Mouse (Mus musculus) G1E (cell line): ENCODE measurements around the gene Mcl1. TPM values are rescaled to one million over a fixed set of nuclear protein-coding genes. Genes with fewer than 3 reads are reported as not detected.

Experiments used
- ATAC-seq: 2 replicates; pipeline ENCODE4 v1.8.0; 2016; ENCODE audit warnings: mild to moderate bottlenecking; ENCODE audit not compliant: insufficient number of reproducible peaks, poor library complexity, low FRiP score, severe bottlenecking; ENCODE audit errors: extremely low read depth
- DNase-seq: peaks from one replicate; pipeline ENCODE4 v3.0.0; 2012; ENCODE audit warnings: low spot score
- H3K27me3 ChIP-seq: 2 replicates; pipeline ENCODE4 v1.6.1; 2012; ENCODE audit warnings: mild to moderate bottlenecking, low read length, inconsistent platforms; ENCODE audit not compliant: insufficient read depth
- H3K36me3 ChIP-seq: replicated peaks from 2 replicates; pipeline ENCODE3; 2012; ENCODE audit warnings: mild to moderate bottlenecking, inconsistent platforms
- H3K4me1 ChIP-seq: 2 replicates; pipeline ENCODE4 v1.6.1; 2012; ENCODE audit warnings: low read depth, low read length, inconsistent platforms, mixed read lengths; ENCODE audit not compliant: insufficient read depth
- H3K4me3 ChIP-seq: 2 replicates; pipeline ENCODE4 v1.5.1; 2012; ENCODE audit warnings: low read depth, mild to moderate bottlenecking, inconsistent platforms, low read length, moderate library complexity, mixed read lengths
- H3K9me3 ChIP-seq: replicated peaks from 2 replicates; pipeline ENCODE4 v1.6.1; 2012; ENCODE audit warnings: inconsistent platforms
- CTCF ChIP-seq: IDR thresholded peaks from 2 replicates; pipeline ENCODE4 v1.5.1; 2012; ENCODE audit warnings: low read depth, low read length, inconsistent platforms, mixed read lengths
- GATA1 ChIP-seq: IDR thresholded peaks from 2 replicates; pipeline ENCODE4 v1.6.1; 2012; ENCODE audit warnings: borderline replicate concordance, low read length, inconsistent platforms, mixed read lengths
- GATA2 ChIP-seq: IDR thresholded peaks from 2 replicates; pipeline ENCODE4 v1.6.1; 2012; ENCODE audit warnings: low read depth, low read length, inconsistent platforms, borderline replicate concordance
- POLR2AphosphoS5 ChIP-seq: IDR thresholded peaks from 2 replicates; pipeline ENCODE4 v1.6.1; 2012; ENCODE audit warnings: low read depth, low read length, inconsistent platforms; ENCODE audit not compliant: insufficient replicate concordance
- TAL1 ChIP-seq: conservative IDR thresholded peaks from 2 replicates; pipeline ENCODE4 v1.6.1; 2012; ENCODE audit warnings: low read depth, low read length, inconsistent platforms, mixed read lengths
- polyA plus RNA-seq: library from polyadenylated mRNA; stranded (reverse); fragments of >175 nt; gene quantifications from 2 replicates; pipeline ENCODE4 v1.2.3, GENCODE M21; 2012
- total RNA-seq, 2 experiments: library from RNA; stranded (forward) in 1 of 2; stranded (reverse) in 1 of 2; fragments of 200-1000 nt in 1 of 2; fragments of >200 nt in 1 of 2; fragmentation: Nextera tagmentation in 1 of 2; gene quantifications; 2 replicates each; pipeline ENCODE4 v1.2.3; 2014 to 2017

The Mcl1 gene
- total and polyA plus RNA-seq, 3 experiments, result 264 to 296 (median 280) TPM

DNA sequence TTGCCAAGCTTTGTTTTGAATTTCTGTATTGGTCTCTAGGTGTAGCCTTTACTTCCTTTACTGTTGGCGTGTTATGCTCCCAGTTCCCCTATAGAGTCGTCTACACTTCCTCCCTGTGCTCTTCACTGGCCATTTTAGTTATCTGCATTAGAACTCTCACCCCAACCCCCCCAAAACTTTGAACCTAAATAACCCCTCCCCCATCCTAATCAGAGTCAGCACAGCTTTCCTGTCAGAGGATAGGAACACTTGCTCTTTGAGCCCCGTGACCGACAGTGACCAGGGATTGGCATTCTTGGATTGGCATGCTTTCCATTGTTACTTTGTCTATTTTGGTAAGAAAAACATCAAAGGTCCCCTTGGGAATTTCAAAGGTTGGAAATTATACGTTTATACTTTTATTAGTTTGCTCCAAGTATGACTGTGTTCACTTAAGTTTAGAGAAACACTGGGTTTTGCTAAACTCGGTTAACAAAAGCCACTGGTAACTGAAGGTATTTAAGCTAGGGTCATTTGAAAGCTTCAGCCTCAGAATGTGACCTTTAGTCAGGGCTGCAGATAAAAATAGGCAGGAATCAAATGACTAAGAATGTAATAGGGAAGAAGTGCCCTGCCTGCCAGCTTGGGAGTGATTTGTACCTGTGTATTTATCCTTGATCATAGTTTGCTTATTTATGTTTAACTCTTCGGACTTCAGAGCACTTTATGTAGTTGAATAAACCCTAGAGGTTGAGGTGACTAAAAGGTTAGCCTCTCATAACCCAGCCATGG is 3.5 kb downstream of the Mcl1 start:
- Histone ChIP-seq H3K4me3 (peak overlapping the region; percentile 5; the same call in 1 of the 2 replicates), H3K4me1 (peaks cover 67% of the 10 kb centered on the region)
- DNase-seq, result no peak

DNA sequence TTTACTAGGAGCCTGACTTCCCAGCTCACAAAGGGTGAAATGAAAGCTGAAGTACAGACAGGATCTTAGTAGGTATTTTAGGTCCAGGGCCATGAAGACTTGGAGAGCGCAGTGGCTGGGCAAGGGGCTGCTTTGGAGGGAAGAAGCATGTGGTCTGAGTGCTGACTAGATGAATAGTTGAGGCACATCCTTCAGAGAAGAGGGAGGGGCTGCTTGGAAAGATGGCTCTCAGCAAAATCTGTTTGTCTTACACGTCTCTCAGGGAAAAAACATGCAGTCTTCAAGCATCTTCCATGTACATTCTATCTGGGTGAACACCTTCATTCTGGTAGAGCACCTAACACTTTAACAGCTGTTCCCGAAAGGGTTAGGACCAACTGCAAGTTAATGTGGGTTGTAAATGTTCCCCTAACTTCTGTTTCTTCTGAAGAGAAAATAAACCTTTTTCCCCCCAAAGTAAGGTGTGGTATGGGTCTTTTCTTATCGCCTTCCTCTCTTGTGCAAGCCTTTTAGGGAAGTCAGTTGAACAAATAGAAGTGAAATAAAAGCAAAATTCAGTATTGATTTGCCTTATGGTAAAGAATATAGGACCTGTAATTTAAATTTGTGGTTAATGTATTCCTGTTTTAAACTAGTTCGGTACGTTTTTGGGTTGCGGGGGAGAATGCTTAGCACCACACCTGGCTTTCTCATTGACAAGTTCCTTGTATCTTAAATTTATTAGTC is 4.3 kb downstream of the Mcl1 start:
- Histone ChIP-seq H3K4me3 (peak overlapping the region; percentile 5; the same call in 1 of the 2 replicates), H3K9me3 (no peaks in the 10 kb centered on the region), H3K27me3 (no peaks in the 10 kb centered on the region), H3K4me1 (peaks cover 67% of the 10 kb centered on the region), H3K36me3 (peaks cover 77% of the 10 kb centered on the region)
- no peak for ATAC-seq
- TF ChIP-seq GATA1 (no peak), TAL1 (no peak), GATA2 (no peak)
- no peak for DNase-seq

More for the DNA sequence above, 3.5 kb downstream of the Mcl1 start:
- TF ChIP-seq TAL1 (no peak), GATA1 (no peak), POLR2AphosphoS5 (no peak)
- Histone ChIP-seq H3K9me3 (no peaks in the 10 kb centered on the region), H3K27me3 (no peaks in the 10 kb centered on the region), H3K36me3 (peaks cover 70% of the 10 kb centered on the region)
- no peak for ATAC-seq

DNA sequence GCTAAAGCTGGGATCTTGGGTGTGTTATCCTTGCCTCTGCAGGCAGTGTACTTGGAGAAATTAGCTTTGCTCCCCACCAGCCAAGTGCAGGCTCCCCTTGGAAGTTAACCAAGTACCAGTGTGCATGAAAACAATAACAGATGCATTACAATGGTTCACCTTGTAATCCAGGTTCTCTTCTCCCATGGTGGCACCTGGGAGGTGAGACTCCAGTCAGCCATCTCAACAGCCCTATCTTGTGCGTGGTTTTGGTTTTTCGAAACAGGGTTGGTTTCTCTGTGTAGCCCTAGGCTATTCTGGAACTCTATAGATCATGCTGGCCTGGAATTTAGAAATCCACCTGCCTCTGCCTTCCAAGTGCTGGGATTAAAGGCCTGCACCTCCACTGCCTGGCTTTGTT is 4.9 kb downstream of the Mcl1 start:
- ATAC-seq, result no peak
- peaks cover 83% of the 10 kb centered on the region for H3K36me3 ChIP-seq
- H3K4me1 ChIP-seq, result peaks cover 73% of the 10 kb centered on the region

DNA sequence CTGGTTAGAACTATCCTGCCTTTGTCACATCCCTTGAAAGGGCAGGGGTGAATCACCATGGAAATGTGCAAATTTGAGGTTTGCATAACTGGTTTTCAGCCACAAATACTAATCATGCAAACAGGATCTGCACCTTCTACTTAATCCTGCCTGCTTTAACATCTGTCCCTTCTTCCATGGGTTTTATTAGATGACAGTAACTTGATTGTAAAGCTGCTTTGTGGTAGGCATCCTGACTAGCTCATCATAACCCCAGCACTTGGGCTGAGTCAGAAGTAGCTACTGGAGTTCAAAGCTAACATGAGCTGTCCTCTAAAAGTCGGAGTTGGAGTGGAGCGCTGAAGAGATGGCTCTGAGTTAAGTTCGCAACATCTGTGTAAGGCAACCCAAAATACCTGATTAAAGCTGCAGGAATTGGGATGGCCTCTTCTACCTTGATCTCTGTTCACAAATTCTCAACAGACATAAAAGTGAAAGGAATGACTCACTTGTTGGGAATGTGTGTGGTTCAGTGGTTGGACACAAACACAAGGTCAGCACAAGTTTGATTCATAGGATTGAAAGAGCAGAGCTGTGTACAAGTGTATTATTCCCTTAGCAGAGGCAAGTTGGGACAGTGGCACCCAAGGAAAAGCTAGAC is 5.5 kb downstream of the Mcl1 start:
- DNase-seq, result no peak
- peaks cover 79% of the 10 kb centered on the region for H3K4me1 ChIP-seq
- H3K9me3 ChIP-seq, result no peaks in the 10 kb centered on the region
- no peaks in the 10 kb centered on the region for H3K27me3 ChIP-seq
- H3K4me3 ChIP-seq, result no peak overlapping the region; the same call in 1 of the 2 replicates
- TF ChIP-seq TAL1 (no peak), GATA2 (no peak), GATA1 (no peak), POLR2AphosphoS5 (no peak; the same call in 1 of the 2 replicates), CTCF (no peak)
- ATAC-seq, result no peak
- peaks cover 88% of the 10 kb centered on the region for H3K36me3 ChIP-seq

More for the DNA sequence above, 4.9 kb downstream of the Mcl1 start:
- Histone ChIP-seq H3K9me3 (no peaks in the 10 kb centered on the region), H3K4me3 (no peak overlapping the region; the same call in 1 of the 2 replicates), H3K27me3 (no peaks in the 10 kb centered on the region)
- DNase-seq, result no peak
- TF ChIP-seq GATA1 (no peak), GATA2 (no peak), POLR2AphosphoS5 (peak; percentile 70; the same call in 1 of the 2 replicates), CTCF (no peak)

DNA sequence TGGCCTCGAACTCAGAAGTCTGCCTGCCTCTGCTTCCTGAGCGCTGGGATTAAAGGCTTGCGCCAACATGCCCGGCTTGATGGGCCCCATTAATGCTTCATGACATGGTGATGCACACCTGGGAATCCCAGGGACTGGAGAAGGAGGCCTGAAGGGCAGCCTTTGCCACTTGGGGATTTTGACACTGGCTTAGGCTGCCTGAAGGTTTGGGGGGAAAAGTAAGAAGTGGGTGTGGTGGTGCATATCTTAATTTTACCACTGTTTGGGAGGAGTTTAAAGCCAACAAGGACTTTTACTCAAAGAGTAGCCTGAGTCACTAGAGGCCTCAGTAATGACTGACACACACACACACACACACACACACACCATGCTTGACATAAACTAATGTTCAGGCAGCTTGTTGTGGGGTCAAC is 6.4 kb downstream of the Mcl1 start:
- H3K36me3 ChIP-seq, result peaks cover 88% of the 10 kb centered on the region
- TF ChIP-seq TAL1 (no peak), POLR2AphosphoS5 (no peak; the same call in 1 of the 2 replicates), CTCF (no peak), GATA1 (no peak), GATA2 (no peak)
- no peaks in the 10 kb centered on the region for H3K9me3 ChIP-seq
- peaks cover 88% of the 10 kb centered on the region for H3K4me1 ChIP-seq
- H3K4me3 ChIP-seq, result no peak overlapping the region; the same call in 1 of the 2 replicates
- no peaks in the 10 kb centered on the region for H3K27me3 ChIP-seq
- ATAC-seq (no peak), DNase-seq (no peak)

DNA sequence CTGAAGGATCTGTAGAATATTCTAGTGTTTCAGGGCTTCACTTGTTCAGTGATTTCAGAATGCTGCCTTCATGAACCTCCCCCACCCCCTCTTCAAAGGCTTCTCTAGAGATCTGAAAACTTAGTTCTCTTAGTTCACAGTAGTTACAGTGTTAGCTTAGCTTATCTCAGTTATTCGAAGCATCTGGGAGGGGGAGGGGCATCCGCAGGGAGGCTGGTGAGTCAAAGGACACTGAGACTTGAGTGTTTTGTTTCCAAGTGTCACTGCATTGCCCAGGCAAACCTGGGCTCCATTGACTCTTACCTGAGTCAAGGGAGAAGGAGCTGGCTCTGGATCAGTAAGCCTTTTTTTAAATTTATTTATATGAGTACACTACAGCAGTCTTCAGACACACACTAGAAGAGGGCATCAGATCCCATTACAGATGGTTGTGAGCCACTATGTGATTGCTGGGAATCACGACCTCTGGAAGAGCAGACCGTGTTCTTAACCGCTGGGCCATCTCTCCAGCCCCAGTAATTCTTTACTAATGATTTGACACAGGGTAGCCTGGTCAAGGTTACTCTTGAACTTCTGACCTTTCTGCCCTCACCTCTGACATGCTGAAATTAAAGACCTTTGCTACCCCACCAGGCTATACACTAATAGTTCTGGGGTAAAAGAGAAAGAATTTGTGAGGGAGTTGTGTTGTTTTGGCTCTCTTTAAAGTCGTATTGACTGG is 7.7 kb downstream of the Mcl1 start:
- Histone ChIP-seq H3K9me3 (no peaks in the 10 kb centered on the region), H3K36me3 (peaks cover 84% of the 10 kb centered on the region), H3K27me3 (no peaks in the 10 kb centered on the region), H3K4me1 (peaks cover 85% of the 10 kb centered on the region), H3K4me3 (no peak overlapping the region; the same call in 1 of the 2 replicates)
- DNase-seq (peak; percentile 63), ATAC-seq (peak; percentile 77)
- TF ChIP-seq GATA2 (no peak), CTCF (no peak), TAL1 (peak; percentile 57; the same call in 1 of the 2 replicates)
